Mouse (Mus musculus) hindbrain, embryonic 13.5 days (tissue): ENCODE data around the gene C2cd2. TPM values are rescaled to one million over a fixed set of nuclear protein-coding genes. Genes with fewer than 3 reads are reported as not detected.
"Not testable (repeated sequence)": the region's sequence is repeated elsewhere in the genome, so short reads cannot be mapped to it uniquely, and the experiment has no call there.

Experiments used
- ATAC-seq: fragments of 200-750 bp; cut with Nextera tagmentation; 2 replicates; pipeline ENCODE4 v1.8.0; 2017; ENCODE audit warnings: moderate TSS enrichment; ENCODE audit not compliant: low FRiP score
- H3K27ac ChIP-seq: fragments of 300-500 bp; sonication (generic); 2 replicates; pipeline ENCODE4 v1.5.1; 2015; ENCODE audit warnings: inconsistent platforms, mild to moderate bottlenecking, moderate library complexity
- H3K27me3 ChIP-seq: fragments of 300-500 bp; sonication (generic); 2 replicates; pipeline ENCODE4 v1.6.1; 2015; ENCODE audit warnings: mild to moderate bottlenecking, inconsistent platforms
- H3K36me3 ChIP-seq: fragments of 300-500 bp; sonication (generic); 2 replicates; pipeline ENCODE4 v1.6.1; 2015; ENCODE audit warnings: mild to moderate bottlenecking, inconsistent platforms
- H3K4me1 ChIP-seq: fragments of 300-500 bp; sonication (generic); replicated peaks from 2 replicates; pipeline ENCODE4 v1.6.1; 2015; ENCODE audit warnings: inconsistent platforms
- H3K4me2 ChIP-seq: fragments of 300-500 bp; sonication (generic); 2 replicates; pipeline ENCODE4 v1.6.1; 2015; ENCODE audit warnings: inconsistent platforms, mild to moderate bottlenecking, moderate library complexity
- H3K4me3 ChIP-seq: fragments of 300-500 bp; sonication (generic); 2 replicates; pipeline ENCODE4 v1.5.1; 2015; ENCODE audit warnings: mild to moderate bottlenecking, inconsistent platforms
- H3K9ac ChIP-seq: fragments of 300-500 bp; sonication (generic); 2 replicates; pipeline ENCODE4 v1.6.1; 2015; ENCODE audit warnings: mild to moderate bottlenecking, inconsistent platforms
- H3K9me3 ChIP-seq: fragments of 300-500 bp; sonication (generic); 2 replicates; pipeline ENCODE4 v1.6.1; 2016; ENCODE audit warnings: inconsistent platforms
- WGBS: fragments of 180-500 bp; shearing (Covaris S2); methylation state at CpG from one replicate; pipeline ENCODE4 v1.1.7; 2015; 5-methylcytosine and 5-hydroxymethylcytosine counted together
- polyA plus RNA-seq: library from polyadenylated mRNA; unstranded; fragments of >200 nt; fragmentation: Nextera tagmentation; extraction: Ambion mirVana; gene quantifications from 2 replicates; pipeline ENCODE4 v1.2.1, GENCODE M21; 2015

C2cd2 gene
- polyA plus RNA-seq, 1 experiment from 2014 or later: 13.9 TPM

- Histone ChIP-seq H3K4me3 (peak overlapping the region; percentile 80), H3K36me3 (peaks cover 2% of the 10 kb centered on the region), H3K9ac (peak overlapping the region; percentile 92), H3K27me3 (no peaks in the 10 kb centered on the region), H3K4me1 (peaks cover 20% of the 10 kb centered on the region), H3K9me3 (no peaks in the 10 kb centered on the region), H3K4me2 (peak overlapping the region; percentile 90), H3K27ac (peak overlapping the region; percentile 98)
- ATAC-seq: peak; percentile 52
- WGBS: 9% methylated on average over 34 of the region's 36 CpGs
Observed at GRCm38 (mm10) chr16:97961381-97962150, 832 bp downstream of the C2cd2 start.

GRCm38 (mm10) chr16:97960348-97960747, 2.0 kb downstream of the C2cd2 start:
- Histone ChIP-seq H3K4me2 (no peak overlapping the region; the same call in 1 of the 2 replicates), H3K9ac (no peak overlapping the region), H3K36me3 (peaks cover 14% of the 10 kb centered on the region), H3K27ac (no peak overlapping the region), H3K9me3 (no peaks in the 10 kb centered on the region), H3K4me1 (peaks cover 20% of the 10 kb centered on the region), H3K27me3 (no peaks in the 10 kb centered on the region), H3K4me3 (no peak overlapping the region)
- no peak for ATAC-seq
- WGBS: 93% methylated on average over 3 of the region's 3 CpGs

DNA sequence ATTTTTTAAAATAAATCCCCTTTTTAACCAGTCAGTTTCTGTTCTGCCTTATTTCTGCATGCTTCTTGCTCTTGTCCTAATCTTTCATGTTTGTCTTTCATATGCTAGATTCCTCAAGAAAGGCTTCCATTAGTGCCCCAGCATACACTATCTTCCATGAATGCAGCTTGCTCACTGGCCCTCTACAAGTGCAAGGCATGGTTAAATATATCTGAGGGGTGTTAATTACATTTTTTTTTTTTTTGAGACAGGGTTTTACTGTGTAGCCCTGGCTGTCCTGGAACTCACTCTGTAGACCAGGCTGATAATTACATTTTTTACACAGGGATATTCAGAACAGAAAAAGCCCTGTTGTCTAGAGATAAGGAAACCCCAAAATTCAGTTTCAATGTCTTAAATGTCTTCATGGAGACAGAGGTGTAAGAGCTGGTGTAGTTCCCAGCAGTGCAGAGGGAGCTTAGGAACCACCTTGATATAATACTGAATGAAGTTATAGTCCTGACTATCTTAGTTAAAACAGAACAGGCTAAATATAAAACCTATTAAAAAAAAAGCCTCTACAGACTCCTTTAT, 3.9 kb downstream of the C2cd2 start:
- Histone ChIP-seq H3K27ac (no peak overlapping the region), H3K4me1 (peaks cover 20% of the 10 kb centered on the region), H3K9me3 (no peaks in the 10 kb centered on the region), H3K27me3 (no peaks in the 10 kb centered on the region), H3K4me3 (no peak overlapping the region), H3K36me3 (peaks cover 31% of the 10 kb centered on the region), H3K9ac (no peak overlapping the region), H3K4me2 (no peak overlapping the region)
- ATAC-seq: no peak

DNA sequence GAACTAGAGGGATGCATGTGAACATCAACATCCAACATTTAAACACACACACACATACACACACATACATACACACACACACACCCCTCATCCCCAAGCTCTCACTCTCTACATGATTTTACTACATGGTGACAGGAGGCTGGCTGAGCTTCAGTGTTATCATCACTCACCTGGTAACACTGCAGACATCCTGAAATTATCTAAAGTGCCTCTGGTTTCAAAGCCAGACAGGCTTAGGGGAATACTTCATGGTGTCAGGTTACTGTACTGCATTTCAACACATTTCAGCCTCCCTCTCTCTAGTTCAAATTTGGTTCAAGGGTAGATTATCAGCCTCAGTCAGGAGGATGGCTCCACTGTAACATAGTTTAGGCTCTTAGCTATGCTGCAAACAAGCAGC, 4.8 kb downstream of the C2cd2 start:
- Histone ChIP-seq H3K27ac (no peak overlapping the region), H3K9me3 (no peaks in the 10 kb centered on the region)
- no peak for ATAC-seq

DNA sequence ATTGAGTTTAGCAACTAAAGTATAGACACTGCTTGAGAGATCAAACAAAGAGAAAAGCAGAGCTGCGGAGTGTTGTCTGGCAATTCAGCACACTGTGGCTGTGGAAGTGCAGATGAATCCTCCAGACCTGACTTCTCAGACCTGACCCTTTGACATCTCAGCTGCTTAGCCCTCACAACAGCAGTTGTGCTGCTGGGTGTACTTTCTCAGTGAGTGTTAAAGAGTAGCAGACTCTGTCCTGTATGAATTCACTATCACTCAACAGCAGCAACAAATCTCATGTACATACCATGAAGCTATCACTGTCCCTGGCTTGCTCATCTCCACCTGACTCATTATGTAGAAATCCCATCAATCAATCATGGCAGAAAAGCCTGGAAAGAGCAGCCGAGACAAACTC, 6.4 kb downstream of the C2cd2 start:
- H3K9me3 ChIP-seq: no peaks in the 10 kb centered on the region
- H3K27ac ChIP-seq: no peak overlapping the region
- H3K4me1 ChIP-seq: peaks cover 10% of the 10 kb centered on the region
- 77% methylated on average over 2 of the region's 2 CpGs for WGBS
- peaks cover 54% of the 10 kb centered on the region for H3K36me3 ChIP-seq
- ATAC-seq: no peak
- no peak overlapping the region for H3K4me2 ChIP-seq
- H3K27me3 ChIP-seq: no peaks in the 10 kb centered on the region
- H3K4me3 ChIP-seq: no peak overlapping the region
- H3K9ac ChIP-seq: no peak overlapping the region

More for the DNA sequence above, 4.8 kb downstream of the C2cd2 start:
- Histone ChIP-seq H3K4me2 (no peak overlapping the region), H3K4me1 (peaks cover 16% of the 10 kb centered on the region), H3K4me3 (no peak overlapping the region), H3K27me3 (no peaks in the 10 kb centered on the region), H3K36me3 (peaks cover 38% of the 10 kb centered on the region), H3K9ac (no peak overlapping the region)

DNA sequence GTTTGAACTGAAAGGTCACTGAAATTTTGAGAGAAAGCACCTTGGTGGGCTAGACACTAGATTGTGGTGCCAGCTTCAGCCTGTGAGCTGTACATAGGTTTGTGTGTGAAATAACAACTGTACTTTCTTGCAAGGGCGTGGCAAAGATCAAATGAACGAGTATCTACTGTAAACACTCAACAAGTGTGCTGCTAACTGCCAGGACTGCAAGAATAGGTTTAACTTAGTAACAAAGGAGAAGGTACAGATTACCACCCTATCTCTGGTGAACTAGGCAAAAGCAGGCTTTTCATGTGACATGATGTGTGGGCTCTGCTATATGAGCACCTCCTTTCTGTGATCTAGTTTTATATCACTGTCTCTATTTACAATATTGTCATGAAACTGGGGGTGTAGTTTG, 9.1 kb downstream of the C2cd2 start:
- ATAC-seq: no peak
- Histone ChIP-seq H3K9me3 (no peaks in the 10 kb centered on the region), H3K27me3 (no peaks in the 10 kb centered on the region), H3K27ac (no peak overlapping the region), H3K36me3 (peaks cover 77% of the 10 kb centered on the region), H3K4me1 (0 out of 2 replicates have a peak, but pooled peaks cover 4% of the 10 kb centered on the region), H3K4me3 (no peak overlapping the region), H3K4me2 (no peak overlapping the region), H3K9ac (no peak overlapping the region)
- WGBS: 97% methylated on average over 2 of the region's 2 CpGs

GRCm38 (mm10) chr16:97952801-97953200, 9.6 kb downstream of the C2cd2 start:
- peaks cover 77% of the 10 kb centered on the region for H3K36me3 ChIP-seq
- no peaks in the 10 kb centered on the region for H3K9me3 ChIP-seq
- H3K4me2 ChIP-seq: no peak overlapping the region
- H3K27ac ChIP-seq: no peak overlapping the region
- 91% methylated on average over 9 of the region's 9 CpGs for WGBS
- H3K27me3 ChIP-seq: no peaks in the 10 kb centered on the region
- H3K4me1 ChIP-seq: 0 out of 2 replicates have a peak, but pooled peaks cover 2% of the 10 kb centered on the region
- no peak overlapping the region for H3K4me3 ChIP-seq
- no peak for ATAC-seq
- H3K9ac ChIP-seq: no peak overlapping the region

- ATAC-seq: no peak
- no peak overlapping the region for H3K9ac ChIP-seq
- H3K9me3 ChIP-seq: no peaks in the 10 kb centered on the region
- 92% methylated on average over 4 of the region's 4 CpGs for WGBS
- H3K27ac ChIP-seq: no peak overlapping the region
- no peak overlapping the region for H3K4me3 ChIP-seq
- no peaks in the 10 kb centered on the region for H3K4me1 ChIP-seq
- no peaks in the 10 kb centered on the region for H3K27me3 ChIP-seq
- H3K4me2 ChIP-seq: no peak overlapping the region
- H3K36me3 ChIP-seq: peaks cover 77% of the 10 kb centered on the region
Observed at GRCm38 (mm10) chr16:97952371-97952770, 10.0 kb downstream of the C2cd2 start.

DNA sequence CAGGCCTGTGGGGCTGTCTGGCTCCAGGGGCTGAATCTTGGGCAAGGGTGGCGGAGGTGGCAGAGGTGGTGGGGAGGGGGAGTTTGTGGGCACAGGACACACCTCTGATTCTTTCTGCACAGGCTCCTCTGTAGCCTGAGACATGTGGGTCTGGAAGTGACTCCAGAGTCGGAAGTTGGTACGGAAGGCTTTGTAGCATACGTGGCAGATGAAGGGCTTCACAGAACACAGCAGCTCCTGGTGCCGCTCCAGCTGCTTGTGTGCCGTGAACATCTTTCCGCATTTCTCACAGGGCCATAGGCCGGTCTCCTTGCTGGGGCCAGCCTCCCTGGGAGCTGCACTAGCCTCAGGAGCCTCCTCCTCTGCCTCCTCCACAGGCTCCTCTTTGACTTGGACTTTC, 12.3 kb downstream of the C2cd2 start:
- Histone ChIP-seq H3K4me2 (no peak overlapping the region), H3K27me3 (no peaks in the 10 kb centered on the region), H3K27ac (no peak overlapping the region), H3K36me3 (peaks cover 66% of the 10 kb centered on the region), H3K4me3 (no peak overlapping the region), H3K9ac (no peak overlapping the region), H3K4me1 (no peaks in the 10 kb centered on the region), H3K9me3 (no peaks in the 10 kb centered on the region)
- ATAC-seq: no peak
- WGBS: 96% methylated on average over 8 of the region's 8 CpGs

- no peaks in the 10 kb centered on the region for H3K9me3 ChIP-seq
- no peak overlapping the region for H3K4me2 ChIP-seq
- 89% methylated on average over 4 of the region's 4 CpGs for WGBS
- no peak overlapping the region for H3K9ac ChIP-seq
- H3K27ac ChIP-seq: no peak overlapping the region
- peaks cover 63% of the 10 kb centered on the region for H3K36me3 ChIP-seq
- no peak overlapping the region for H3K4me3 ChIP-seq
- no peak for ATAC-seq
- H3K27me3 ChIP-seq: no peaks in the 10 kb centered on the region
- no peaks in the 10 kb centered on the region for H3K4me1 ChIP-seq
Observed at GRCm38 (mm10) chr16:97948836-97949235, 13.6 kb downstream of the C2cd2 start.

- 90% methylated on average over 2 of the region's 2 CpGs for WGBS
- H3K36me3 ChIP-seq: peaks cover 56% of the 10 kb centered on the region
- H3K4me3 ChIP-seq, H3K4me1 ChIP-seq, H3K4me2 ChIP-seq, H3K9ac ChIP-seq, H3K27ac ChIP-seq, H3K9me3 ChIP-seq, H3K27me3 ChIP-seq, ATAC-seq: not testable (repeated sequence)
Observed at GRCm38 (mm10) chr16:97946993-97947392, 15.4 kb downstream of the C2cd2 start.

DNA sequence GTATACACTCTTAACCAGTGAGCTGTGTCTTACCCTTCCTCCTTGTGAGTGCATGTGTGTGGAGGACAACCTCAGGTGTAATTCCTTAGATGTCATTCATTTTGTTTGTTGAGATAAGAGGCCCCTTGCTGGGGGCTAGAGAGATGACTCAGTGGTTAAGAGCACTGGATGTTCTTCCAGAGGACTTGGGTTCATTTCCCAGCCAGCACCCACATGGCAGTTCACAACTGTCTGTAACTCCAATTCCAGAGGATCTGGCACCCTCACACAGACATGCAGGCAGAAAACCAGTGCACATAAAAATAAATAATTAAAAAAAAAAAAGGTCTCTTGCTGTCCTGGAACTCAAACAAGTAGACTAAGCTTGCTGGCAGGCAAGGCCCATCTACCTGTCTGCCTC, 20.6 kb downstream of the C2cd2 start:
- Histone ChIP-seq H3K27me3 (no peaks in the 10 kb centered on the region), H3K9ac (no peak overlapping the region), H3K9me3 (no peaks in the 10 kb centered on the region), H3K4me1 (no peaks in the 10 kb centered on the region), H3K4me2 (no peak overlapping the region), H3K4me3 (no peak overlapping the region), H3K36me3 (peaks cover 29% of the 10 kb centered on the region), H3K27ac (no peak overlapping the region)
- no peak for ATAC-seq

GRCm38 (mm10) chr16:97940471-97940973, 21.9 kb downstream of the C2cd2 start:
- 93% methylated on average over 3 of the region's 3 CpGs for WGBS
- Histone ChIP-seq H3K9me3 (no peaks in the 10 kb centered on the region), H3K4me3 (no peak overlapping the region), H3K9ac (no peak overlapping the region), H3K4me1 (no peaks in the 10 kb centered on the region), H3K27ac (no peak overlapping the region), H3K4me2 (no peak overlapping the region), H3K36me3 (peaks cover 29% of the 10 kb centered on the region), H3K27me3 (no peaks in the 10 kb centered on the region)
- no peak for ATAC-seq
